Mouse (Mus musculus) bone marrow, adult 2 months (tissue): Measurements from ENCODE around the gene Pea15a.

ENCODE experiments used
- CTCF ChIP-seq: fragments of 200-500 bp; IDR thresholded peaks from 2 replicates; pipeline ENCODE4 v1.5.1; 2011; ENCODE audit warnings: low read length, control low read depth; ENCODE audit not compliant: control insufficient read depth, insufficient read depth
- POLR2A ChIP-seq: fragments of 200-500 bp; IDR thresholded peaks from 2 replicates; pipeline ENCODE4 v1.6.1; 2011; ENCODE audit warnings: low read depth, mild to moderate bottlenecking, control low read depth, low read length, borderline replicate concordance; ENCODE audit not compliant: control insufficient read depth

DNA sequence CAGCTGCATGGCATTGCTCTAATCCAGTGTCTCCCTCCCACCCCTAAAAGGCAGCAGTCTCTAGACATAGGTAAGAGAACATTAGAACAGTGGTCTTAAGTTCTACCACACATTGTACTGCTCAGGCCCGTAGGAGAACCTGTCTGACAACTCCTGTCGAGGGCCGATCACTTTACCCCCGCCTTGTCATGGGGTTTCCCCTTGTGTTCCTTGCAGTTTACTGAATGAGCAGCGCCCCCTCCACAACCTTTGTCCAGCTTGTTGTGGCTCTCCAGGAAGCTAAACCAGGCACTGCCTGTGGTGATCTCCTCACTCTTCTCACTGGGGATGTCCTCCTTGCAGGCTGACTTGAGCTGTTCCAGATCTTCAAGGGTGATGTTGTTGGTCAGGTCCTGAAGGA lies 6.4 kb downstream of the Pea15a start:
- TF ChIP-seq CTCF (no peak), POLR2A (no peak)
